Mouse (Mus musculus) intestine, postnatal 0 days (tissue): ENCODE data around the gene Rpl34. TPM values are rescaled to one million over a fixed set of nuclear protein-coding genes. Genes with fewer than 3 reads are reported as not detected.

ENCODE experiments used
- ATAC-seq: fragments of 200-750 bp; cut with Nextera tagmentation; 2 replicates; pipeline ENCODE4 v1.8.0; 2017; ENCODE audit warnings: mild to moderate bottlenecking, moderate TSS enrichment, moderate library complexity
- H3K27ac ChIP-seq: fragments of 300-500 bp; sonication (generic); 2 replicates; pipeline ENCODE4 v1.5.1; 2014; ENCODE audit warnings: mild to moderate bottlenecking, low read depth, low read length, moderate library complexity
- H3K27me3 ChIP-seq: fragments of 300-500 bp; sonication (generic); replicated peaks from 2 replicates; pipeline ENCODE4 v1.6.1; 2014; ENCODE audit warnings: low read length, mixed read lengths; ENCODE audit not compliant: control insufficient read depth, insufficient read depth
- H3K36me3 ChIP-seq: fragments of 300-500 bp; sonication (generic); 2 replicates; pipeline ENCODE4 v1.6.1; 2014; ENCODE audit warnings: mild to moderate bottlenecking, moderate library complexity; ENCODE audit not compliant: control insufficient read depth, insufficient read depth
- H3K4me1 ChIP-seq: fragments of 300-500 bp; sonication (generic); replicated peaks from 2 replicates; pipeline ENCODE4 v1.6.1; 2014; ENCODE audit warnings: antibody characterized with exemption, low read length, mixed read lengths; ENCODE audit not compliant: control insufficient read depth, insufficient read depth
- H3K4me2 ChIP-seq: fragments of 300-500 bp; sonication (generic); replicated peaks from 2 replicates; pipeline ENCODE4 v1.6.1; 2014; ENCODE audit warnings: low read depth, mild to moderate bottlenecking, moderate library complexity
- H3K4me3 ChIP-seq: fragments of 300-500 bp; sonication (generic); 2 replicates; pipeline ENCODE4 v1.5.1; 2014; ENCODE audit warnings: low read depth, low read length
- H3K9ac ChIP-seq: fragments of 300-500 bp; sonication (generic); 2 replicates; pipeline ENCODE4 v1.6.1; 2014; ENCODE audit warnings: mild to moderate bottlenecking, low read depth, low read length
- H3K9me3 ChIP-seq: fragments of 300-500 bp; sonication (generic); 2 replicates; pipeline ENCODE4 v1.6.1; 2016; ENCODE audit warnings: mixed run types; ENCODE audit not compliant: control insufficient read depth
- CTCF ChIP-seq: sonication (generic); IDR thresholded peaks from 2 replicates; pipeline ENCODE4 v1.5.1; 2016; ENCODE audit warnings: low read depth, mild to moderate bottlenecking, control low read depth, antibody characterized with exemption, moderate library complexity
- WGBS: fragments of 180-500 bp; shearing (Covaris S2); extraction: QIAGEN DNeasy Blood & Tissue Kit; methylation state at CpG from one replicate; pipeline ENCODE4 v1.1.7; 2014; 5-methylcytosine and 5-hydroxymethylcytosine counted together
- polyA plus RNA-seq: library from polyadenylated mRNA; unstranded; fragments of >200 nt; fragmentation: Nextera tagmentation; extraction: Ambion mirVana; gene quantifications from 2 replicates; pipeline ENCODE4 v1.2.1, GENCODE M21; 2015

Rpl34 gene
- polyA plus RNA-seq, 1 experiment from 2014 or later: 584 TPM

- Histone ChIP-seq H3K4me1 (0 out of 2 replicates have a peak, but pooled peaks cover 11% of the 10 kb centered on the region), H3K36me3 (peaks cover 43% of the 10 kb centered on the region), H3K4me3 (no peak overlapping the region), H3K9ac (peak overlapping the region; percentile 19; the same call in 1 of the 2 replicates), H3K27me3 (no peaks in the 10 kb centered on the region), H3K4me2 (no peak overlapping the region), H3K27ac (peak overlapping the region; percentile 9; the same call in 1 of the 2 replicates), H3K9me3 (no peaks in the 10 kb centered on the region)
- 79% methylated on average over 4 of the region's 4 CpGs for WGBS
- no peak for TF ChIP-seq CTCF
- ATAC-seq: no peak
Observed at GRCm38 (mm10) chr3:130727676-130728075, 2.5 kb downstream of the Rpl34 start.

GRCm38 (mm10) chr3:130727036-130727435 is 3.2 kb downstream of the Rpl34 start:
- Histone ChIP-seq H3K4me3 (no peak overlapping the region), H3K36me3 (peaks cover 43% of the 10 kb centered on the region), H3K4me2 (no peak overlapping the region), H3K27me3 (no peaks in the 10 kb centered on the region), H3K9me3 (no peaks in the 10 kb centered on the region), H3K27ac (no peak overlapping the region), H3K4me1 (0 out of 2 replicates have a peak, but pooled peaks cover 11% of the 10 kb centered on the region), H3K9ac (no peak overlapping the region)
- ATAC-seq: no peak
- no peak for TF ChIP-seq CTCF
- WGBS: 90% methylated on average over 1 of the region's 1 CpGs

- H3K27ac ChIP-seq: no peak overlapping the region
- no peak for ATAC-seq
Observed at GRCm38 (mm10) chr3:130725718-130726117, 4.5 kb downstream of the Rpl34 start.

GRCm38 (mm10) chr3:130722733-130723478 is 7.3 kb downstream of the Rpl34 start:
- Histone ChIP-seq H3K36me3 (peaks cover 33% of the 10 kb centered on the region), H3K27me3 (no peaks in the 10 kb centered on the region), H3K4me3 (no peak overlapping the region), H3K4me1 (no peaks in the 10 kb centered on the region), H3K27ac (no peak overlapping the region), H3K9ac (no peak overlapping the region), H3K4me2 (no peak overlapping the region), H3K9me3 (no peaks in the 10 kb centered on the region)
- TF ChIP-seq CTCF: no peak
- 78% methylated on average over 11 of the region's 11 CpGs for WGBS
- ATAC-seq: no peak

More at GRCm38 (mm10) chr3:130725718-130726117, 4.5 kb downstream of the Rpl34 start:
- H3K9me3 ChIP-seq: no peaks in the 10 kb centered on the region
- H3K4me1 ChIP-seq: 0 out of 2 replicates have a peak, but pooled peaks cover 9% of the 10 kb centered on the region
- no peak overlapping the region for H3K4me3 ChIP-seq
- 66% methylated on average over 2 of the region's 2 CpGs for WGBS
- H3K9ac ChIP-seq: no peak overlapping the region
- H3K27me3 ChIP-seq: no peaks in the 10 kb centered on the region
- H3K36me3 ChIP-seq: peaks cover 43% of the 10 kb centered on the region
- no peak for TF ChIP-seq CTCF
- no peak overlapping the region for H3K4me2 ChIP-seq

- no peak for TF ChIP-seq CTCF
- no peaks in the 10 kb centered on the region for H3K4me1 ChIP-seq
- peaks cover 7% of the 10 kb centered on the region; the same call in 1 of the 2 replicates for H3K36me3 ChIP-seq
- WGBS: 90% methylated on average over 4 of the region's 4 CpGs
- H3K27me3 ChIP-seq: no peaks in the 10 kb centered on the region
- no peak for ATAC-seq
- no peak overlapping the region for H3K27ac ChIP-seq
- no peaks in the 10 kb centered on the region for H3K9me3 ChIP-seq
- no peak overlapping the region for H3K4me2 ChIP-seq
- no peak overlapping the region for H3K9ac ChIP-seq
- H3K4me3 ChIP-seq: no peak overlapping the region
Observed at GRCm38 (mm10) chr3:130720225-130720624, 10.0 kb downstream of the Rpl34 start.

GRCm38 (mm10) chr3:130718871-130719270 is 11.3 kb downstream of the Rpl34 start:
- Histone ChIP-seq H3K27ac (no peak overlapping the region), H3K27me3 (no peaks in the 10 kb centered on the region), H3K4me3 (no peak overlapping the region), H3K9ac (no peak overlapping the region), H3K36me3 (no peaks in the 10 kb centered on the region), H3K4me2 (no peak overlapping the region), H3K9me3 (no peaks in the 10 kb centered on the region), H3K4me1 (no peaks in the 10 kb centered on the region)
- ATAC-seq: no peak
- 51% methylated on average over 4 of the region's 4 CpGs for WGBS
- no peak for TF ChIP-seq CTCF
